ENCODE assay signal across 21 mouse cellular contexts in genomic region chr2:71134836-71135235, GRCm38 (mm10). TPM values are rescaled to one million over a fixed set of nuclear protein-coding genes. Genes with fewer than 3 reads are reported as not detected.
DNase-seq lines count a peak whose midpoint lies in the region; ATAC-seq and TF ChIP-seq lines count a peak whose summit lies in the region.
"Had no signal": no experiment of that assay in that cellular context is flagged by ENCODE, and none has a peak within 500 bp of the region (broad histone marks: within the 10 kb centered on the region; RNA-seq: fewer than 3 reads in every experiment).

No protein-coding gene starts in this region.

- TF ChIP-seq EP300 in lung, postnatal 0 days (IDR thresholded peaks at IDR 0.05) = no peak

- H3K9me3 ChIP-seq in erythroblast, embryonic 14.5 days (ENCODE audit: control insufficient read depth, low read length) = no peaks in the 10 kb centered on the region
- H3K9me3 ChIP-seq in lung, embryonic 16.5 days (ENCODE audit: control insufficient read depth, low read length) = no peaks in the 10 kb centered on the region
- H3K9me3 ChIP-seq in lung, postnatal 0 days (ENCODE audit: low read length) = no peaks in the 10 kb centered on the region
- H3K9me3 ChIP-seq in intestine, embryonic 16.5 days (ENCODE audit: control insufficient read depth, low read length) = no peaks in the 10 kb centered on the region
- H3K9me3 ChIP-seq: embryonic facial prominence, embryonic 12.5 days; heart, embryonic 13.5 days; hindbrain, embryonic 15.5 days had no signal

- peak overlapping the region; percentile 7; the same call in 1 of the 2 replicates for H3K27ac ChIP-seq in lung, embryonic 16.5 days (ENCODE audit: low read length)
- H3K27ac ChIP-seq in lung, postnatal 0 days (ENCODE audit: low read length) = no peak overlapping the region
- no peak overlapping the region for H3K27ac ChIP-seq in intestine, embryonic 16.5 days (ENCODE audit: low read length)
- H3K27ac ChIP-seq: embryonic facial prominence, embryonic 12.5 days; gastrocnemius, adult 2 months; heart, embryonic 13.5 days; hindbrain, embryonic 15.5 days had no signal

- no peak for TF ChIP-seq CTCF in lung, postnatal 0 days (IDR thresholded peaks at IDR 0.05)

- no peak overlapping the region for H3K4me2 ChIP-seq in lung, embryonic 16.5 days (ENCODE audit: low read depth, low read length)
- H3K4me2 ChIP-seq in lung, postnatal 0 days (replicated peaks; ENCODE audit: low read depth, low read length) = no peak overlapping the region
- no peak overlapping the region for H3K4me2 ChIP-seq in intestine, embryonic 16.5 days (ENCODE audit: low read depth, low read length)
- H3K4me2 ChIP-seq: embryonic facial prominence, embryonic 12.5 days; heart, embryonic 13.5 days; hindbrain, embryonic 15.5 days had no signal

- WGBS in lung, embryonic 16.5 days = 72% methylated on average over 5 of the region's 5 CpGs
- WGBS in lung, postnatal 0 days = 69% methylated on average over 5 of the region's 5 CpGs
- 72% methylated on average over 5 of the region's 5 CpGs for WGBS in intestine, embryonic 16.5 days

- no peak for DNase-seq in lung, postnatal 0 days (ENCODE audit: low spot score)
- DNase-seq in MEL-GATA-1-ER (ENCODE audit: extremely low read depth, low read depth) = peak; percentile 63
- DNase-seq in kidney, adult 9 months = no peak
- DNase-seq: adrenal gland, adult 2 months; adrenal gland, postnatal 25 days; cerebellum, adult 11-12 months; cerebellum, adult 9-10 months; cerebellum, postnatal 25 days; gastrocnemius, adult 2 months; gastrocnemius, postnatal 25 days; heart, postnatal 36 days had no signal

- H3K4me3 ChIP-seq in erythroblast, embryonic 14.5 days (replicated peaks) = peak overlapping the region; percentile 53
- H3K4me3 ChIP-seq in lung, embryonic 16.5 days (ENCODE audit: low read length) = no peak overlapping the region
- no peak overlapping the region for H3K4me3 ChIP-seq in lung, postnatal 0 days (ENCODE audit: low read depth, low read length)
- no peak overlapping the region for H3K4me3 ChIP-seq in intestine, embryonic 16.5 days (ENCODE audit: low read length)
- H3K4me3 ChIP-seq: embryonic facial prominence, embryonic 12.5 days; gastrocnemius, adult 2 months; heart, embryonic 13.5 days; hindbrain, embryonic 15.5 days had no signal

- ATAC-seq in erythroblast, adult 5-6 weeks (replicated peaks; ENCODE audit: low FRiP score, poor library complexity, severe bottlenecking) = no peak
- no peak for ATAC-seq in lung, embryonic 16.5 days (ENCODE audit: low read depth)
- ATAC-seq in lung, postnatal 0 days = no peak
- ATAC-seq in intestine, embryonic 16.5 days = 0 out of 2 replicates have a peak, but pooled peaks have one; percentile 5
- ATAC-seq: forebrain, embryonic 14.5 days had no signal

- no peaks in the 10 kb centered on the region for H3K27me3 ChIP-seq in erythroblast, embryonic 14.5 days (ENCODE audit: control insufficient read depth)
- H3K27me3 ChIP-seq in lung, embryonic 16.5 days (ENCODE audit: control insufficient read depth, insufficient read depth, low read depth, low read length) = no peaks in the 10 kb centered on the region
- H3K27me3 ChIP-seq in lung, postnatal 0 days (replicated peaks; ENCODE audit: insufficient read depth, low read length) = no peaks in the 10 kb centered on the region
- no peaks in the 10 kb centered on the region for H3K27me3 ChIP-seq in intestine, embryonic 16.5 days (replicated peaks; ENCODE audit: control insufficient read depth, insufficient read depth, low read length)
- H3K27me3 ChIP-seq: embryonic facial prominence, embryonic 12.5 days; heart, embryonic 13.5 days; hindbrain, embryonic 15.5 days had no signal

- H3K36me3 ChIP-seq in erythroblast, embryonic 14.5 days (ENCODE audit: control insufficient read depth) = peaks cover 2% of the 10 kb centered on the region; the same call in 1 of the 2 replicates
- H3K36me3 ChIP-seq in lung, embryonic 16.5 days (ENCODE audit: control insufficient read depth, insufficient read depth, low read length) = no peaks in the 10 kb centered on the region
- no peaks in the 10 kb centered on the region for H3K36me3 ChIP-seq in lung, postnatal 0 days (ENCODE audit: insufficient read depth, low read length)
- no peaks in the 10 kb centered on the region for H3K36me3 ChIP-seq in intestine, embryonic 16.5 days (ENCODE audit: control insufficient read depth, insufficient read depth, low read length)
- H3K36me3 ChIP-seq: hindbrain, embryonic 15.5 days had no signal

- H3K9ac ChIP-seq in lung, embryonic 16.5 days (ENCODE audit: low read length) = no peak overlapping the region
- no peak overlapping the region for H3K9ac ChIP-seq in lung, postnatal 0 days (replicated peaks; ENCODE audit: low read depth)
- no peak overlapping the region for H3K9ac ChIP-seq in intestine, embryonic 16.5 days (ENCODE audit: low read depth, low read length)
- H3K9ac ChIP-seq: embryonic facial prominence, embryonic 12.5 days; heart, embryonic 13.5 days; hindbrain, embryonic 15.5 days had no signal

- H3K4me1 ChIP-seq in erythroblast, embryonic 14.5 days (ENCODE audit: control insufficient read depth) = peaks cover 40% of the 10 kb centered on the region
- H3K4me1 ChIP-seq in lung, embryonic 16.5 days (replicated peaks; ENCODE audit: control insufficient read depth, insufficient read depth, low read length) = peaks cover 8% of the 10 kb centered on the region; the same call in 1 of the 2 replicates
- H3K4me1 ChIP-seq in lung, postnatal 0 days (ENCODE audit: insufficient read depth, low read depth, low read length) = no peaks in the 10 kb centered on the region
- no peaks in the 10 kb centered on the region for H3K4me1 ChIP-seq in intestine, embryonic 16.5 days (ENCODE audit: control insufficient read depth, insufficient read depth, low read length)
- H3K4me1 ChIP-seq: embryonic facial prominence, embryonic 12.5 days; hindbrain, embryonic 15.5 days had no signal

RNA-seq across cellular contexts. Expression of gene Cybrd1, which starts 17.1 kb away (rescaled TPM):
- polyA plus RNA-seq in erythroblast, embryonic 14.5 days (2012) = not detected in 2 replicates
- total RNA-seq in erythroblast, adult 5-6 weeks (2015; ENCODE audit: low replicate concordance) = not detected in 2 replicates
- not detected in 2 replicates for total RNA-seq in erythroblast, adult 5-6 weeks (2017; ENCODE audit: low replicate concordance)
- polyA plus RNA-seq in lung, embryonic 16.5 days (2015; fragmentation: Nextera tagmentation; extraction: Ambion mirVana) = 4.6 and 5.1 TPM in 2 replicates
- 4.1 and 4.5 TPM in 2 replicates for polyA plus RNA-seq in lung, postnatal 0 days (2015; fragmentation: Nextera tagmentation; extraction: Ambion mirVana)
- 6.3 and 6.9 TPM in 2 replicates for polyA plus RNA-seq in intestine, embryonic 16.5 days (2015; fragmentation: Nextera tagmentation; extraction: Ambion mirVana)
- total RNA-seq: granulocyte monocyte progenitor cell, adult 5-6 weeks had no signal
- polyA plus RNA-seq: C2C12 had no signal
